Mouse (Mus musculus) spleen, adult 2 months (tissue): Measurements from ENCODE around the gene Ostf1. TPM values are rescaled to one million over a fixed set of nuclear protein-coding genes. Genes with fewer than 3 reads are reported as not detected.

ENCODE experiments used
- DNase-seq, 2 experiments: peaks; one replicate each; pipeline versions ENCODE4 v3.0.0 to v3.0.0-alpha.2; 2012 to 2021; ENCODE audit warnings: low spot score in 2 of 2, low read depth in 1 of 2
- H3K27ac ChIP-seq: fragments of 200-500 bp; 2 replicates; pipeline ENCODE4 v1.5.1; 2012; ENCODE audit warnings: low read length, inconsistent platforms; ENCODE audit not compliant: insufficient read depth
- H3K27me3 ChIP-seq: fragments of 200-500 bp; 2 replicates; pipeline ENCODE4 v1.6.1; 2012; ENCODE audit warnings: mild to moderate bottlenecking, moderate library complexity, low read length, inconsistent platforms; ENCODE audit not compliant: control insufficient read depth, insufficient read depth
- H3K36me3 ChIP-seq: fragments of 200-500 bp; 2 replicates; pipeline ENCODE4 v1.6.1; 2012; ENCODE audit warnings: mild to moderate bottlenecking, low read length, inconsistent platforms; ENCODE audit not compliant: control insufficient read depth, insufficient read depth
- H3K4me1 ChIP-seq: fragments of 200-500 bp; 2 replicates; pipeline ENCODE4 v1.6.1; 2011; ENCODE audit warnings: inconsistent platforms; ENCODE audit not compliant: control insufficient read depth, insufficient read depth, insufficient read length
- H3K4me3 ChIP-seq: fragments of 200-500 bp; 2 replicates; pipeline ENCODE4 v1.5.1; 2011; ENCODE audit warnings: mild to moderate bottlenecking, inconsistent platforms; ENCODE audit not compliant: insufficient read depth, insufficient read length; ENCODE audit errors: extremely low read depth
- CTCF ChIP-seq: fragments of 200-500 bp; IDR thresholded peaks from 2 replicates; pipeline ENCODE4 v1.5.1; 2011; ENCODE audit warnings: mild to moderate bottlenecking, inconsistent platforms; ENCODE audit not compliant: insufficient read depth, insufficient read length, insufficient replicate concordance; ENCODE audit errors: extremely low read depth
- POLR2A ChIP-seq: fragments of 200-500 bp; IDR thresholded peaks from 2 replicates; pipeline ENCODE4 v1.6.1; 2011; ENCODE audit warnings: low read depth, low read length, inconsistent platforms
- WGBS: fragments of 180-500 bp; shearing (Covaris S2); methylation state at CpG from one replicate; pipeline ENCODE4 v1.1.7; 2018; 5-methylcytosine and 5-hydroxymethylcytosine counted together
- polyA plus RNA-seq: library from polyadenylated mRNA; depleted of rRNA; stranded (reverse); fragments of >200 nt; gene quantifications from 2 replicates; pipeline ENCODE4 v1.2.3, GENCODE M21; 2012

Ostf1 gene
- polyA plus RNA-seq, 1 experiment: 69.7 TPM

GRCm38 (mm10) chr19:18587118-18587517 lies 44.5 kb downstream of the Ostf1 start:
- Histone ChIP-seq H3K36me3 (peaks cover 28% of the 10 kb centered on the region), H3K27me3 (no peaks in the 10 kb centered on the region), H3K4me1 (peaks cover 4% of the 10 kb centered on the region; the same call in 1 of the 2 replicates), H3K27ac (no peak overlapping the region), H3K4me3 (no peak overlapping the region)
- TF ChIP-seq POLR2A: no peak
- TF ChIP-seq CTCF: no peak
- DNase-seq: no peak
- 92% methylated on average over 9 of the region's 9 CpGs for WGBS

GRCm38 (mm10) chr19:18584621-18585020 lies 47.0 kb downstream of the Ostf1 start:
- Histone ChIP-seq H3K27ac (no peak overlapping the region), H3K27me3 (no peaks in the 10 kb centered on the region), H3K4me3 (no peak overlapping the region), H3K4me1 (no peaks in the 10 kb centered on the region; the same call in 1 of the 2 replicates), H3K36me3 (peaks cover 23% of the 10 kb centered on the region)
- DNase-seq: no peak
- 94% methylated on average over 7 of the region's 7 CpGs for WGBS
- no peak for TF ChIP-seq POLR2A
- no peak for TF ChIP-seq CTCF

GRCm38 (mm10) chr19:18583706-18584105 lies 47.9 kb downstream of the Ostf1 start:
- TF ChIP-seq POLR2A (no peak), CTCF (no peak)
- Histone ChIP-seq H3K4me1 (no peaks in the 10 kb centered on the region; the same call in 1 of the 2 replicates), H3K27me3 (no peaks in the 10 kb centered on the region), H3K4me3 (no peak overlapping the region), H3K27ac (no peak overlapping the region), H3K36me3 (peaks cover 21% of the 10 kb centered on the region)
- 87% methylated on average over 4 of the region's 4 CpGs for WGBS
- no peak for DNase-seq

- Histone ChIP-seq H3K4me1 (no peaks in the 10 kb centered on the region; the same call in 1 of the 2 replicates), H3K27me3 (no peaks in the 10 kb centered on the region), H3K4me3 (no peak overlapping the region), H3K27ac (no peak overlapping the region), H3K36me3 (peaks cover 21% of the 10 kb centered on the region)
- DNase-seq: no peak
- 56% methylated on average over 6 of the region's 6 CpGs for WGBS
- TF ChIP-seq POLR2A (no peak), CTCF (no peak)
These were observed 48.7 kb downstream of the Ostf1 start for GRCm38 (mm10) chr19:18582887-18583286.

GRCm38 (mm10) chr19:18582226-18582625 lies 49.4 kb downstream of the Ostf1 start:
- TF ChIP-seq POLR2A (no peak), CTCF (no peak)
- no peaks in the 10 kb centered on the region for H3K27me3 ChIP-seq
- H3K4me1 ChIP-seq: no peaks in the 10 kb centered on the region; the same call in 1 of the 2 replicates
- H3K36me3 ChIP-seq: peaks cover 21% of the 10 kb centered on the region
- DNase-seq: no peak
- 96% methylated on average over 9 of the region's 9 CpGs for WGBS
- no peak overlapping the region for H3K4me3 ChIP-seq
- H3K27ac ChIP-seq: no peak overlapping the region

- DNase-seq: no peak
- H3K27me3 ChIP-seq: no peaks in the 10 kb centered on the region
- no peak overlapping the region for H3K4me3 ChIP-seq
- no peak for TF ChIP-seq POLR2A
- no peak for TF ChIP-seq CTCF
- H3K4me1 ChIP-seq: no peaks in the 10 kb centered on the region; the same call in 1 of the 2 replicates
- H3K36me3 ChIP-seq: peaks cover 12% of the 10 kb centered on the region; the same call in 1 of the 2 replicates
- H3K27ac ChIP-seq: no peak overlapping the region
- 92% methylated on average over 16 of the region's 16 CpGs for WGBS
These were observed 50.6 kb downstream of the Ostf1 start for GRCm38 (mm10) chr19:18581046-18581445.

- no peak overlapping the region for H3K27ac ChIP-seq
- no peak for DNase-seq
- peaks cover 5% of the 10 kb centered on the region; the same call in 1 of the 2 replicates for H3K36me3 ChIP-seq
- no peak for TF ChIP-seq POLR2A
- no peak for TF ChIP-seq CTCF
- no peaks in the 10 kb centered on the region; the same call in 1 of the 2 replicates for H3K4me1 ChIP-seq
- H3K4me3 ChIP-seq: no peak overlapping the region
- WGBS: 73% methylated on average over 1 of the region's 1 CpGs
- H3K27me3 ChIP-seq: no peaks in the 10 kb centered on the region
These were observed 52.6 kb downstream of the Ostf1 start for GRCm38 (mm10) chr19:18579012-18579358.
